Mouse (Mus musculus) thymus, postnatal 14 days (tissue): ENCODE data around the gene Gm7168.
"Not testable (repeated sequence)": the region's sequence is repeated elsewhere in the genome, so short reads cannot be mapped to it uniquely, and the experiment has no call there.

Source experiments
- DNase-seq: peaks from one replicate; pipeline ENCODE4 v3.0.0; 2021

Gene Gm7168

GRCm38 (mm10) chr17:13948073-13948472 is at the start of gene Gm7168:
Gene Gm7168 (plus strand): TSS chr17:13948373.
- not testable (repeated sequence) for DNase-seq

- no peak for DNase-seq
These were observed 49.3 kb upstream of the Gm7168 start for GRCm38 (mm10) chr17:13898838-13899237.

DNA sequence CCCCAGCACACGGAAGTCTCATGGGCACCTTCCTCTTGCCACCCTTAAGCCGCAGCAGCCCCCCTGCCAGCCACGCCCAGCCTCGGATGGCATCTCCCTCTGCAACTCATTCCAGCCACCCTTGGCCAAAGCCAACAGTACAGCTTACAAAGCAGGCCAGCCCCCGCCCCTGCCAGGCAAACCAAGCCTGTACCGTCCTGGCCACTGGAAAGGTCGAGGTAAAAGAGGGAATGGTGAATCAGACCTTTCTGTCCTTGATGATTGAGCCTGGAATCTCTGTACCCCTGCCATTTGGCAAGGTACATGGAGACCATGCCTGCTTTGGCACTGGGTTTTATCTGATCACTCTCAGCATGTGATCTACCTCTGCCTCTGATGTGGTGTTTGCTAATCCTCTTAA is 48.9 kb upstream of the Gm7168 start:
- DNase-seq, result no peak

DNA sequence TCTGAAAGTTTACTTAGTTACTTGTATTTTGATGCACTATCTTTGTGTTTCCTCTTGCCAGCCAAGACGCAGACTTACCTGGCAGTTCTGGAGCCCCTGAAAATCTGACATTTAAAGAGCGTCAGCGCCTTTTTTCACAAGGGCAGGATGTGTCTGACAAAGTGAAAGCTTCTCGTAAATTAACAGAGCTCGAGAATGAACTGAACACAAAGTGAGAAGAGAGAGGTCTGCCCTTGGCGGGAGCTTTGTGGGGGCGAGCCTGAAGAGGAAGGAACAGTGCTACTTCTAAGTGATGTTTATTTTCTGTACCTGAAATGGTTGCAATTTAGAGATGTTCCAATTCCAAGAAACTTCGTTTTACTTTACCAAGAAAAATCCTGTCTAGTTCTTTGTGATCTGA is 44.4 kb upstream of the Gm7168 start:
- DNase-seq, result no peak

DNA sequence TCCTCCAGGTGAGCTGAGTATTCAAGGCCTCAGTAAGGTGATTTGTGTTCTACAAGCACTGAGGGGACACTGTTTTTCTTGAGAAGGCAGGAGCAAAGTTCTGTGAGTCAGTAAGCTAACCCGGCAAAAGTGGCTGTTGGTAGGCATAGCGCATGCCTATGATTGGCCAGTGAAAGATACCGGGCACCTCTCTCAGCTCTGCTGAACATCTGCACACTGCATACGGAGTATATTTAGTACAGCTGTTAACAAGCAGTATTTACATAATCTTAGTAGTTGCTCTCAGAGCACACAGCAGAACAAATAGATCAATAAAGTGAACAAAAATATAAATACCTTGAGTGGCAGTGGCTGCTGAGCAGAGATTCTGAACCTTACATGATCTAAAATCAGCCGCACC is 41.1 kb upstream of the Gm7168 start:
- no peak for DNase-seq

DNA sequence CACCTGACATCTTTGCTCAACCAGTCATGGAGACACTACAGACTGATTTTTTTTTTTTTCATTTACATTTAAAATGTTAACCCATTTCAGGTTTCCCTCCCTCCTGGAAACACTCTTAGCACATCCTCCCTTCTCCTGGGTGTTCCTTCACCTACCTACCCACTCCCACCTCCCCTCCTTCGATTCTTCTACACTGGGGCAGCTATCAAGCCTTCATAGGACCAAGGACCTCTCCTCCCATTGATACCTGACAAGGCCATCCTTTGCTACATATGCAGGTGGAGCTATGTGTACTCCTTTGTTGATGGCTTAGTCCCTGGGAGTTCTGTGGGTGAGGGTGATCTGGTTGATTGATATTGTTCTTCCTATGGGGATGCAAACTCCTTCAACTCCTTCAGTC is 40.5 kb upstream of the Gm7168 start:
- DNase-seq, result no peak

- no peak for DNase-seq
These were observed 34.2 kb upstream of the Gm7168 start for GRCm38 (mm10) chr17:13913951-13914350.

- no peak for DNase-seq
These were observed 33.6 kb upstream of the Gm7168 start for GRCm38 (mm10) chr17:13914531-13914930.

GRCm38 (mm10) chr17:13920771-13921170 is 27.4 kb upstream of the Gm7168 start:
- DNase-seq, result no peak

- DNase-seq, result no peak
These were observed 24.8 kb upstream of the Gm7168 start for GRCm38 (mm10) chr17:13923418-13923817.

DNA sequence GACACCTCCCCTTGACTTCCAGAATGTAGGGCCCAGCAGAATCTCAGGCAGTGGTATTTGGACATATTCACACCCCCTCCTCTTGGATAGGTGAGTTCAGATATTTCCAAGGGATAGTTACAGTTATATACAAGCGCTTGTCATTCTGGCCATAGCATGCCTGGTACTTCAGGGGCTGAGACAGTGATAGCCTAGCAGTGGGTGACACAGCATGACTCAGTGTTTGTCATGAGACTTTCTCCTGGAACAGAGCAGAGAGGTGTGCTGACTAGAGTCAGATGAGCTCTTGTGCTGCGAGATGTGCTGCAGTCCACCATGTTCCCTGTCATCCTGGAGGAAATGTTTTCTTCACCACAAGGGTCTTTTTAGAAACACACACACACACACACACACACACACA is 23.6 kb upstream of the Gm7168 start:
- no peak for DNase-seq

GRCm38 (mm10) chr17:13925931-13926330 is 22.2 kb upstream of the Gm7168 start:
- no peak for DNase-seq

DNA sequence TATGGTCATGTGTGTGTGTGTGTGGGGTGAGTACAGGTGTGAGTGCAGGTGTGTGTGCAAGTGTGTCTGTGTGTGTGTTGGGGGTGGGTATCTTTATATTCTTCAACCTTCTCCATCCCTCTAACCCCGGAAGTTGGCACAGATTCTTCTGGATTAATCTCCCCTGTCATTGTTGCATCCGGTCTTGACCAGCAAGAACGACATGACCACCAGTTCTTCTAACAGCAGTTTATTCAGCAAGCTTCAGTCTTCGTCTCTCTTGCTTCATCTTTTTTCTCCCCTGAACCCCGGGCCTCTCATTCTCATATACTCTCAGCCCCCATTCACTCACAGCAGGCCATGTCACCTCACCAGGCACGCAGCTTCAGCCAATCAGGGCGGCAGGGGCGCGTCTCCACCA is 17.8 kb upstream of the Gm7168 start:
- no peak for DNase-seq

DNA sequence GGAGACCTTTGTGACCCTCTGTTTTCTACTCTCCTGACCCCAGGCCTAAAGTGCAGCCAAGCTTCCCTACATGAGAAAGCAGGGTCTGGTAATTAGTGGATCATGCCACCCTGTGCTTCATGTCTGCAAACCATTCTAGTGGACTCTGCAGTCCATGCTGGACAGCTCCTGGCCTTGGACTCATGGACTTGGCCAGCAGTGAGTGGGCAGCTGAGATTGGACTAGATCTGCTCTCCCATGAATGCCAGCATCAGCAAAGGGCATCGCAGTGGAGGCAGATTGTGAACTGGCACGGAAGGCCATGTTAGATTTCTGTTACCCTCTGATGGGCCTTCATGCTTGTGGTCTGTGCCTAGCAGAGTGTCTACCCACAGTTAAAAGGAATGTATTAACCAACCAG is 12.8 kb upstream of the Gm7168 start:
- DNase-seq, result not testable (repeated sequence)

- DNase-seq, result no peak
These were observed 10.4 kb upstream of the Gm7168 start for GRCm38 (mm10) chr17:13937787-13938186.

GRCm38 (mm10) chr17:13938652-13939051 is 9.5 kb upstream of the Gm7168 start:
- DNase-seq, result no peak

- not testable (repeated sequence) for DNase-seq
These were observed 8.9 kb upstream of the Gm7168 start for GRCm38 (mm10) chr17:13939231-13939630.

DNA sequence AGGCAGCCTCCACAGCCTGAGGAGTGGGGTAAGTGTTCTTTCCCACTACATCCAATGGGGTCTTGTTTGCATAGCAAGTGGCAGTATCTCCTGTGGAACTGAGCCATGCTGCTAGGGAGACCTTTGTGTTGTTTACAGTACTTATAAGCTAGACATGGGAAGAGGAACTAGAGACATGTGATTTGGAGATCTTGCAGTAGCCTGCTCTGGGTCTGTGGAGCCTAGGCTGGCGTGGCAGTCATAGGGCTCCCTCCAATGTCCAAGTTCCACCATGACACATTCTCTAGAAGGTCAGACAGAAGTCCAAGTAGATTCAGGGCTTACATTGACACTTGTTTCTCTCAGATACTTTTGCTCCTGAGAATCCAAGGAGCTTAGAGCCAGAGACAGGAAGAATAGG is 7.7 kb upstream of the Gm7168 start:
- DNase-seq, result no peak

DNA sequence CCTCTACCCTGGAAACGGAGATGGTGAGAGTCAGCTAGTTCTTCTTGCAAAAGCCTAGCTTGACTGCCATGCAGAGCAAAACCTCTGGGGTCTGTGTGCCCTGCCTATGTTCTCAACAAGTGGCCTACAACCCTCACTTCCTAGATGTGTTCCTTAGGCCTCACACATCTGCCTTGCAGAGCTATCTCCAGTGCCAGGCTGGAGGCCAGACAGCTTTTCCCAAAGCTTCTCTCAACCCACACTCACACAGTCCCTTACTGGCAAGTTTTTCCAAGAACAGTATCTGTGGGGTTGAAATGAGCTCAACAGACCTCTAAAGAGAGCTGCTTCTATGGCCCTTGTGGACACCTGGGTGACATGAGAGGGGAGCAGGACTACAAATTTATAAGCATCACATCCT is 3.4 kb downstream of the Gm7168 start:
- not testable (repeated sequence) for DNase-seq

GRCm38 (mm10) chr17:13958129-13958528 is 10.0 kb downstream of the Gm7168 start:
- not testable (repeated sequence) for DNase-seq

DNA sequence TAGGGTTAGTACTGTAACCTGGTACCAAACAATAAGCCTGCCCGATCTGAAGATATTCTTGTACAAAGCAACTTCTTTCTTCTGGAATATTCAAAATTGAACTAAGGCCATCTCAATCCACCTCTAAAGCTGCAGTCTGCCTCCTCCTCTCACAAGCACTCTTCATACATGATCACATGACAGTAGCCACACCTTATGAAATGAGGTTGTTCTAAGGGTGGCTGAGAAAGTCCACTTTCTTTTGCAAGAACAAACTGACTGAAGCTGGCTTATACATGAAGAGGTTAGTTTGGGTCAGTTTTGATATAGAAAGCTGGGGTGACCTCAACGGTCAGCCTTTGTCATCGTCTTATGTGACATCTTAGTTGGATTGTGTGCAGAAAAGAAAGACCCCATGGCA is 14.1 kb downstream of the Gm7168 start:
- DNase-seq, result not testable (repeated sequence)

- DNase-seq, result not testable (repeated sequence)
These were observed 16.9 kb downstream of the Gm7168 start for GRCm38 (mm10) chr17:13965048-13965447.

DNA sequence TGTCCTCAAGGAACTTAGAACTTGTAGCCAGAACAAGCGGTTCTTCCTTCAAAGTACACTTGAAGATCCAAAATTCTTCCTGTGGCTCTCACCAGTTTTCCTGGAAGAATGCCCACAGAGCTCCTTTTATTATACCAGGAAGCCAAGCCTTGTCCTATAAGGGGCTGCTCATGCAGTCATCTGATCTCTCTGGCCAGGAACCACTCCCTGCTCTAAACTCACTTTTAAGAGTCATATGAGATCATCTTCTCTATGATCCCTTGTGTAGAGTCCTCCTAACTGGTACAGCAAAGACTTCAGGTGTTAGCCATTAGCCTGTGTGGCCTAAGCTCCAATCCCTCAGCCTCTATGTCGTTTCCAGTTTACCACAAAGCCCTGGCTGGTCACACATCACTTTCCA is 21.7 kb downstream of the Gm7168 start:
- DNase-seq, result not testable (repeated sequence)

DNA sequence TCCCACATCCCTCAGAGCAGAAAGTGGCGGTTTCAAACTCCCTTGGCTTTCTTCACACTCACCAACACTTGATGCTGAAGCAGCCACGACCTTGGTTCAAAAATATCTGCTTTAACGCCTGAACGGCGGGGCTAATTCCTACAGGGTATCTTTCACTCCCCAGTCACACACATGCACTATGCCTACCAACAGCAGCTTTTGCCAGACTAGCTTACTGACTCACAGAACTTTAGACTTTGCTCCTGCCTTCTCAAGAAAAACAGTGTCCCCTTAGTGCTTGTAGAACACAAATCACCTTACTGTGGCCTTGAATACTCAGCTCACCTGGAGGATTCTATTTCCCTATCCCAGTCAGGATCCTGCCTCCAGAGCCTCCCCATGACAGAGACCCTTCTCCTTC is 22.6 kb downstream of the Gm7168 start:
- DNase-seq, result not testable (repeated sequence)

- no peak for DNase-seq
These were observed 39.5 kb downstream of the Gm7168 start for GRCm38 (mm10) chr17:13987690-13988089.

DNA sequence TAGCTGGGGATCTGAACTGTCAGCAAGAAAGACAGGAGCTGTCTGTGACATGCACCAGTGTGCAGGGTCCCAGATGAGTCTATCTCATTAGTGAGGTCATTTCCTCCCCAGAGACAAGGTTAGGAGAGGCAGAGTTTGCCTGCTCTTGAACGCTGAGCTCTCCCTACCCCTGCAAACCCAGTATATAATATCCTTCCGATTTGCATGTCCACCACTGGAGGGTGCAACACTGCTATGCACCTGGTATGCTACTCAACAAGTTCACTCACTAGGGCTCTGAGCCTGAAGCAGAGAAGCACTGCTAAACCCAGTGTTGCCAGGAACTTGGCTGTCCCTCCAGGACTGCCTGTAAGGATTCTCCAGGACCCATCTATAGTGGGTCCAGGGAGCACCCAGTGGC is 45.3 kb downstream of the Gm7168 start:
- DNase-seq, result not testable (repeated sequence)
